Mouse (Mus musculus): ENCODE results near the gene Smarcc2. TPM values are rescaled to one million over a fixed set of nuclear protein-coding genes. Genes with fewer than 3 reads are reported as not detected.

Gene Smarcc2
- polyA plus RNA-seq, 1 experiment from 2014 or later: 77.2 TPM

DNA sequence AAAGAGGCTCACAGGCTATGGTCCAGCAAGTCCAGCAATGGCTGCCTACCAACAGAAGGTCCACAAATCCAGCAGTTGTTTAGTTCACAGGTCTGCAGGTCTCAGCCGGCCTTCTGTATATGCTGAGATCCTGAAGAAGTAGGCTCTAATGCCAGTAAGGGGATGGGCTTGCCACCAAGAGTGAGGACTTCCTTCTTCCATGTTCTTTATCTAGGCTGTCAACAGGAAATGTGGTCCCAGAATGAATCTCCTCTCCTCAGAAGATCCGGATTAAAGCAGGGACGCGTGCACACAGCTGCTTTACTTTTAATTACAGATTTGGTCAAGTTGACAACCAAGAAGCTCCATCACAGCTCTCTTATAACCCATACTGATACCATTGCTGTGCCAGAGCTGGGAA is 13.6 kb upstream of the Smarcc2 start:
- Histone ChIP-seq H3K36me3 (peaks cover 21% of the 10 kb centered on the region), H3K4me2 (no peak overlapping the region), H3K4me1 (peaks cover 11% of the 10 kb centered on the region), H3K27ac (no peak overlapping the region), H3K4me3 (replicated peaks) (no peak overlapping the region), H3K9ac (no peak overlapping the region), H3K9me3 (replicated peaks) (no peaks in the 10 kb centered on the region), H3K27me3 (no peaks in the 10 kb centered on the region)
- ATAC-seq (replicated peaks; ENCODE audit: low FRiP score): no peak
- 76% methylated on average over 4 of the region's 4 CpGs for WGBS

DNA sequence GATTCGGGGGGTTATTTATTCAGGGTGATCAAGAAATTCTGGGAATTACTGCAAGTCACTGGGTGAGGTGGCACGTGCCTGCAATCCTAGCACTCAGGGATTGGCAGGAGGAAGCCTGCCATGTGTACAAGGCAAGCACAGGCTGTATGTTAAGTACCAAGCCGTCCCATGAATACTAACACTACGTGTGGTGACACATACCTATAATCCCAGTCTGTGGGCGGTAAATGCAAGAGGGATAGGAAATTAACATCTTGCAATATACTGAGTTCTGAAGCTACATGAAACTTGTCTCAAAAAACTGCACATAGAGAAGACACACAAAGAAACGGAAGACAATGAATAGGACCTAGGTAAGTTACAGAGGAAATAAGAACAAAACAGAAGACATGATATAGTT is 8.0 kb upstream of the Smarcc2 start:
- Histone ChIP-seq H3K4me1 (peaks cover 9% of the 10 kb centered on the region), H3K27me3 (no peaks in the 10 kb centered on the region), H3K4me3 (replicated peaks) (no peak overlapping the region), H3K27ac (no peak overlapping the region), H3K4me2 (no peak overlapping the region), H3K9me3 (replicated peaks) (no peaks in the 10 kb centered on the region), H3K36me3 (no peaks in the 10 kb centered on the region), H3K9ac (no peak overlapping the region)
- no peak for ATAC-seq (replicated peaks; ENCODE audit: low FRiP score)
- 82% methylated on average over 6 of the region's 6 CpGs for WGBS

DNA sequence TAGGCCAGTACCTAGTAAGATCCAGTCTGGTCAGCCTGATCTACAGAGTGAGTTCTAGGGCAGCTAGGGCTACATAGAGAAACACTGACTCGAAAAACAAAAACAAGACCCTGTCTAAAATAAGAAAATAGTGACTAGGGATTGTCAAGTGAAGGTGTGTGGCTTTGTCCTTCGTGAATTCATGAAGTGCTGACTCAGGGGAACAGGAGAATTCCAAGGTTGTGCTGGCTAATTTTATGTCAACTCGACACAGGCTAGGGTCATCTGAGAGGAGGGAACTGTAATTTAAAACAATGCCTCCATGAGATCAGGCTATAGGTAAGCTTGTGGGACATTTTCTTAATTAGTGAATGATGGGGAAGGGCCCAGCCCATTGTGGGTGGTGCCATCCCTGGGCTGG is 4.6 kb upstream of the Smarcc2 start:
- no peak overlapping the region for H3K27ac ChIP-seq
- H3K4me1 ChIP-seq: peaks cover 16% of the 10 kb centered on the region
- H3K4me2 ChIP-seq: no peak overlapping the region
- 54% methylated on average over 3 of the region's 3 CpGs for WGBS
- H3K27me3 ChIP-seq: no peaks in the 10 kb centered on the region
- H3K9me3 ChIP-seq (replicated peaks): no peaks in the 10 kb centered on the region
- H3K4me3 ChIP-seq (replicated peaks): no peak overlapping the region
- H3K36me3 ChIP-seq: no peaks in the 10 kb centered on the region
- ATAC-seq (replicated peaks; ENCODE audit: low FRiP score): no peak
- H3K9ac ChIP-seq: no peak overlapping the region

DNA sequence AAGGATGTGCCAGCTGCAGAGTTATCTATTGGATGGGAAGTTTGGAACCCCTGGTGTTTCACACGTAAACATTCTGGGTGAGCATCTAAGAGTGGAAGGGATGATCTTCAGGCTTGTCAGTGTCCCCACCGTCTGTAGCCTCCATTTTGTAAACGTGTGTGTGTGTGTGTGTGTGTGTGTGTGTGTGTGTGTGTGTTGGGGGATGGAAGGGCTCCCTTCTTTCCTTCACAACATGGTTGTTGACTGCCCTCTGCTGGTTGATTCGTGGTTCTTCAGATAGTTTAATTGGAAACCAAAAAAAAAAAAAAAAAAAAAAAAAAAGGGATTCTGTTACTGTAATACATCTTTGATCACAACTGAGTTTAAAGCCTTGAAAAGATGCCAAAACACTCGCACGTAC is 3.8 kb upstream of the Smarcc2 start:
- H3K9me3 ChIP-seq (replicated peaks): no peaks in the 10 kb centered on the region
- H3K36me3 ChIP-seq: no peaks in the 10 kb centered on the region
- peak overlapping the region; percentile 5; the same call in 1 of the 2 replicates for H3K9ac ChIP-seq
- H3K27ac ChIP-seq: no peak overlapping the region
- no peak for ATAC-seq (replicated peaks; ENCODE audit: low FRiP score)
- peak overlapping the region; percentile 24; the same call in 1 of the 2 replicates for H3K4me3 ChIP-seq (replicated peaks)
- peak overlapping the region; percentile 47 for H3K4me2 ChIP-seq
- WGBS: 4% methylated on average over 6 of the region's 6 CpGs
- H3K4me1 ChIP-seq: peaks cover 19% of the 10 kb centered on the region
- no peaks in the 10 kb centered on the region for H3K27me3 ChIP-seq

DNA sequence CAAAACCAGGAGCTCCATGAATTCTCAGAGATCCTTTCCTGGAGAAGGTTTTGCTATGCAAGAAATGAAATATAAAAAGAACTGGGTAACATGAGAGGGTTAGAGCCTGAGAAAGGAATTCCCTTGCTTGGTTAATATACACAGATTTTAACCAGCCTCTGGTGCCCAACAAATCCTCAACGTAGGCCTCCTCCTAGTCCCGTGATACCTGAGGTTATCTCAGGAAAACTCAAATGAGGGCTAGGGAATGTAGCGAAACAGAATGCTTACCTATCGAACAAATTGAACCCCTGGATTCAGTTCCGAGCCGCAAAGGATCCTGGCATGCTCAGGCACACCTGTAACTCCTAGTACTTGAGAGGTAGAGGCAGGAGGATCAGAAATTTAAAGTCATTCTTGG is 1.4 kb upstream of the Smarcc2 start:
- Histone ChIP-seq H3K4me1 (peaks cover 28% of the 10 kb centered on the region), H3K4me2 (peak overlapping the region; percentile 77; the same call in 1 of the 2 replicates), H3K27me3 (no peaks in the 10 kb centered on the region), H3K4me3 (replicated peaks) (peak overlapping the region; percentile 95), H3K9ac (no peak overlapping the region), H3K9me3 (replicated peaks) (no peaks in the 10 kb centered on the region), H3K36me3 (peaks cover 9% of the 10 kb centered on the region), H3K27ac (peak overlapping the region; percentile 97)
- WGBS: 79% methylated on average over 6 of the region's 6 CpGs
- ATAC-seq (replicated peaks; ENCODE audit: low FRiP score): no peak

DNA sequence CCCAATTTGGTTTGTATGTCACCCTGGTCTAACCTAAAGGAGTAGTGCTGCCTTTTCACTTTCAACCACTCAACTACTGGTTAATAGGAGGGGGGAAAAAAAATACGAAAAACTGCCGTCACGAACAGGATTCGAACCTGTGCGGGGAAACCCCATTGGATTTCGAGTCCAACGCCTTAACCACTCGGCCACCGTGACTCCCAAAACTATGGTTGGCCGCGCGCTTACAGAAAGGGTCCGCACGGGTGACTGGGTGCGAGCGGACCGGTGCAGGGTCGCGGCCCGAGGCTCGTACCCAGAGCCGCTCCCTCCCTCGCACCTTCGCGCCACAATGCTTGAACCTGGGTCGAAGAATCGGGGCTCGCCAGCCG is 715 bp upstream of the Smarcc2 start:
- WGBS: under 1% methylated on average over 29 of the region's 29 CpGs
- Histone ChIP-seq H3K4me2 (peak overlapping the region; percentile 77), H3K4me3 (replicated peaks) (peak overlapping the region; percentile 95), H3K9me3 (replicated peaks) (no peaks in the 10 kb centered on the region), H3K36me3 (peaks cover 16% of the 10 kb centered on the region), H3K4me1 (peaks cover 28% of the 10 kb centered on the region), H3K27me3 (no peaks in the 10 kb centered on the region), H3K27ac (peak overlapping the region; percentile 97), H3K9ac (peak overlapping the region; percentile 94)
- ATAC-seq (replicated peaks; ENCODE audit: low FRiP score): peak; percentile 69

DNA sequence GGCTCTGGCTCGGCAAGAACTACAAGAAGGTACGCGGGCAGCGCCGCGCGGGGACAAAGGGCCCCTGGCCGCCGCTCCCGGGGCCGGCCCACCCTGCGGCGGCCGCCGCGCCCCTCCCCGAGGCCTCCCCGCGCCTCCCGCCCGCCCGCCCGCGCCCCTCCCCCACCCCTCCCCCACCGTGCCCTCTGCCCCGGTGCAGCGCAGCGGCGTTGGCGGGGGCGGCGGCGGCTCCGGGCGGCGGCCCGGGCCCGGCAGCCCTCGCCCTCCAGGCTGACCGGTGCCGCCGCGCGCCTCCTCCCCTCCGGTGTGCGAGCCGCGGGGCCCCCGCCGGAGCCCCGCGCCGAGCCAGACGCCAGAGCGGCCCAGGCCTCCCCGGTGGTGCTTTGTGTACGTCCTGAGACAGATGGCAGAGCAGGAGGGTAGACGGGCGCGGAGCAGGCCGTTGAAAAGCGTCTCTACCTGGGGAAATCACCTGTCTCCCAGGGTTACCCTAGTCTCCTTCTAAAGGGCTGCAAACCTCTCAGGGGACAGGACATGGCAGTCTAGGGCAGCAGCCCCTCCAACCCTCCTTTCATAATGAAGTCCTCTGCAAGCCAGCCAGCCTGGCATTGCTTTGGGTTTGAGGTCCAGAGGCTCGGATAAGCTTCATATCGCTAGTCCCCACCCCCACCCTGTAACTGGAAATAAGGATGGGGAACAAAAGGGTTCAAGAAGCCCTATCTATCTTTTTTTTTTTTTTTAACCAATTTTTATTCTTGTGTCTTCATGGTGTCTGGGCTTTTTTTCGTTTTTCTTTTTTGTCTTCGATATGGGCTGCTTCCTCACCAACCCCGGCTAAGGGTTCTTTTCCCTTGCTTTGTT is 591 bp downstream of the Smarcc2 start:
- no peaks in the 10 kb centered on the region for H3K9me3 ChIP-seq (replicated peaks)
- peaks cover 29% of the 10 kb centered on the region for H3K36me3 ChIP-seq
- H3K27me3 ChIP-seq: no peaks in the 10 kb centered on the region
- peak overlapping the region; percentile 95 for H3K4me3 ChIP-seq (replicated peaks)
- peak overlapping the region; percentile 97 for H3K27ac ChIP-seq
- H3K4me2 ChIP-seq: peak overlapping the region; percentile 77
- peak overlapping the region; percentile 94 for H3K9ac ChIP-seq
- 1% methylated on average over 35 of the region's 67 CpGs for WGBS
- ATAC-seq (replicated peaks; ENCODE audit: low FRiP score): peak; percentile 70
- H3K4me1 ChIP-seq: peaks cover 27% of the 10 kb centered on the region

DNA sequence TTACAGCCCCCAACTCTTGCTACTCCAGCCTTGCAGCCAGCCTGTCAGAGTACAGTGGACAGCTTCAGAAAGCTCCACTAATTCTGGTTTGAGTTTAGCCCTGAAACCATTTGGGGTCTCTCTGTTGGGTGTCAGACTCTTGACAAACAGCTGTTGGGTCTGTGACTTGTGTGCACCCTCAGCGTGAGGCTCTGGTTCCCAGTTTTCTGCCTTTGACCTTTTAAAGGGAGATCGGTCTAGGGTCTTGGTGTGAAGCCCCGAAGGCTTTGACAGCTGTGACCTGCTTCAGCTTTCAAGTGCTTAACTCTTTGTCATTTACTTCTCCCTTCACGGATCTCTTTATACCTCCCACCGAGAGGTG is 1.2 kb downstream of the Smarcc2 start:
- no peaks in the 10 kb centered on the region for H3K27me3 ChIP-seq
- H3K9ac ChIP-seq: peak overlapping the region; percentile 94
- peaks cover 21% of the 10 kb centered on the region for H3K4me1 ChIP-seq
- H3K4me2 ChIP-seq: peak overlapping the region; percentile 77
- H3K9me3 ChIP-seq (replicated peaks): no peaks in the 10 kb centered on the region
- H3K27ac ChIP-seq: peak overlapping the region; percentile 97; the same call in 1 of the 2 replicates
- peak overlapping the region; percentile 95 for H3K4me3 ChIP-seq (replicated peaks)
- peaks cover 35% of the 10 kb centered on the region for H3K36me3 ChIP-seq
- WGBS: 2% methylated on average over 5 of the region's 5 CpGs
- ATAC-seq (replicated peaks; ENCODE audit: low FRiP score): no peak

DNA sequence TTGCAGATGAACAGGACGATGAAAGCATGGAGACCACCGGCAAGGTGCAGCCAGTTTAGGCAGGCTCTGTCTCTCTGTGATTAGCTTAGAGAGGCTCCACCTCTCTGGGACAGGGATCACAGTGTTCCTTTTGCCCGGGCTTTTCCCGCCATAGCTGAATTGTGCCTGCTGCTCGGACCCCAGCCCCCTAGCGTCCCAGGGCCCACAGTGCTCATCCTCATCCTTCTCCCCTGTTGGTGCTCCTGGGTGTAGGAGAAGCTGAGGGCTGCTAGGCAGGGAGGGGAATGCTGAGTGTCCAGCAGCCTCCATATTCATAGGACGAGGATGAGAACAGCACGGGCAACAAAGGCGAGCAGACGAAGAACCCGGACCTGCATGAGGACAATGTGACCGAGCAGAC is 15.3 kb downstream of the Smarcc2 start:
- peaks cover 96% of the 10 kb centered on the region for H3K36me3 ChIP-seq
- no peak for ATAC-seq (replicated peaks; ENCODE audit: low FRiP score)
- H3K4me2 ChIP-seq: no peak overlapping the region
- H3K9ac ChIP-seq: no peak overlapping the region
- no peaks in the 10 kb centered on the region for H3K27me3 ChIP-seq
- 81% methylated on average over 12 of the region's 12 CpGs for WGBS
- no peak overlapping the region for H3K4me3 ChIP-seq (replicated peaks)
- H3K9me3 ChIP-seq (replicated peaks): no peaks in the 10 kb centered on the region
- no peak overlapping the region for H3K27ac ChIP-seq
- H3K4me1 ChIP-seq: no peaks in the 10 kb centered on the region

DNA sequence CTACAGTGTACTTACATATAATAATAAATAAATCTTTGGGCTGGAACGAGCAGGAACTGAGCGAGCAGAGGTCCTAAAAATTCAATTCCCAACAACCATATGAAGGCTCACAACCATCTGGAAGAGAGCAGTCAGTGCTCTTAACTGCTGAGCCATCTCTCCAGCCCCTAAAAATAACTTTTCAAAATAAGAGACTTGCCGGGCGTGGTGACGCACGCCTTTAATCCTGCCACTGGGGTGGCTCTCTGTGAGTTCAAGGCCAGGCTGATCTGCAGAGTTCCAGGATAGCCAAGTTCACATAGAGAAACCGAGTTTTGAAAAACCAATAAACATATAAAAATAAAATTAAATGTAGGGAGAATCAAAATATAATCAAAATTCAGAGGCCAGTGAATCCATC is 27.3 kb downstream of the Smarcc2 start:
- Histone ChIP-seq H3K36me3 (peaks cover 98% of the 10 kb centered on the region), H3K9me3 (replicated peaks) (no peaks in the 10 kb centered on the region), H3K4me1 (peaks cover 18% of the 10 kb centered on the region), H3K27ac (no peak overlapping the region), H3K27me3 (no peaks in the 10 kb centered on the region), H3K9ac (no peak overlapping the region), H3K4me2 (no peak overlapping the region), H3K4me3 (replicated peaks) (no peak overlapping the region)
- 85% methylated on average over 7 of the region's 7 CpGs for WGBS
- ATAC-seq (replicated peaks; ENCODE audit: low FRiP score): no peak

DNA sequence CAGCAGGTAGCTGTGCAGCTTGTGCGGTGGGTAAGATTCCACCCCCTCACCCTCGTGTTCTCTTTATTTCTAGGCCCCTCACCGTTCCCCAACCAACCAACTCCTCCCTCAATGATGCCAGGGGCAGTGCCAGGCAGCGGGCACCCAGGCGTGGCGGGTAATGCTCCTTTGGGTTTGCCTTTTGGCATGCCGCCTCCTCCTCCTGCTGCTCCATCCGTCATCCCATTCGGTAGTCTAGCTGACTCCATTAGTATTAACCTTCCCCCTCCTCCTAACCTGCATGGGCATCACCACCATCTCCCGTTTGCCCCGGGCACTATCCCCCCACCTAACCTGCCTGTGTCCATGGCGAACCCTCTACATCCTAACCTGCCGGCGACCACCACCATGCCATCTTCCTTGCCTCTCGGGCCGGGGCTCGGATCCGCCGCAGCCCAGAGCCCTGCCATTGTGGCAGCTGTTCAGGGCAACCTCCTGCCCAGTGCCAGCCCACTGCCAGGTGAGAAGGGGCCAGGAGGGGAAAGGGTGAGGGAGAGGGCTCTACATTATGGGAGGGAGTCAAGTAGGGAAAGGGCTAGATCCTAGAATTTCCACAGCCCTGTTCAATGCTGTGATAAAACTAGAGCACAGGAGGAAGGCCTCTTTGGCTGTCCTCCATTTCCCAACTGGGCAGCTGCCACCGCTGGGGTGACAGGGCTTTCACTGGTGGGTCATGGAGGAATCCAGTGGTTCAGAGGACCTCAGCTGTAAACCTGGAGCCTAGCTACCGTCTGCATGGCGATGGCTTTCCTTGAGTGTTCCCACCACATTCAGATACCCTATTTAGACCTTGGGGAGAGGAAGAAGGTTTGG is 29.0 kb downstream of the Smarcc2 start:
- Histone ChIP-seq H3K27me3 (no peaks in the 10 kb centered on the region), H3K27ac (no peak overlapping the region), H3K36me3 (peaks cover 87% of the 10 kb centered on the region), H3K9me3 (replicated peaks) (no peaks in the 10 kb centered on the region), H3K4me1 (peaks cover 32% of the 10 kb centered on the region), H3K9ac (no peak overlapping the region), H3K4me3 (replicated peaks) (no peak overlapping the region), H3K4me2 (no peak overlapping the region)
- WGBS: 91% methylated on average over 22 of the region's 22 CpGs
- ATAC-seq (replicated peaks; ENCODE audit: low FRiP score): no peak

DNA sequence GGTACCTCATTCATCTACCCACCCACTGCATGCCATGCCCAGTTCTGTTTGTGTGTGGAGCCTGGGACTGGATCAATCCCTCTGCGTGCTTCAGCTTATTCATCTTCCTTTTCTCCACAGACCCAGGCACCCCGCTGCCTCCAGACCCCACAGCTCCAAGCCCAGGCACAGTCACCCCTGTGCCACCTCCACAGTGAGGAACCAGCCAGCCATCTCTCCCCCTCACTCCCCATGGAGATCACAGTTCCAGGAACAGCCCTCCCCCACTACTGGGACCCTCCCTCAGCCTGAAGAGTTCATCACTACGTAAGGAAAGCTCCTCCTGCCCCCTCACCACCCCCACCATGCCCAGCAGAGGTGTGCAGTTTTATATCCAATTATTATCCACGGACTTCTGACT is 29.7 kb downstream of the Smarcc2 start:
- no peak overlapping the region for H3K9ac ChIP-seq
- WGBS: 82% methylated on average over 4 of the region's 4 CpGs
- no peak overlapping the region; the same call in 1 of the 2 replicates for H3K27ac ChIP-seq
- H3K9me3 ChIP-seq (replicated peaks): no peaks in the 10 kb centered on the region
- H3K4me3 ChIP-seq (replicated peaks): no peak overlapping the region
- ATAC-seq (replicated peaks; ENCODE audit: low FRiP score): no peak
- H3K4me1 ChIP-seq: peaks cover 32% of the 10 kb centered on the region
- no peaks in the 10 kb centered on the region for H3K27me3 ChIP-seq
- H3K4me2 ChIP-seq: no peak overlapping the region
- peaks cover 80% of the 10 kb centered on the region for H3K36me3 ChIP-seq
